Mouse (Mus musculus): ENCODE data around the gene Por. TPM values are rescaled to one million over a fixed set of nuclear protein-coding genes. Genes with fewer than 3 reads are reported as not detected.

The Por gene
- polyA plus RNA-seq, 1 experiment from 2014 or later = 66.8 TPM

DNA sequence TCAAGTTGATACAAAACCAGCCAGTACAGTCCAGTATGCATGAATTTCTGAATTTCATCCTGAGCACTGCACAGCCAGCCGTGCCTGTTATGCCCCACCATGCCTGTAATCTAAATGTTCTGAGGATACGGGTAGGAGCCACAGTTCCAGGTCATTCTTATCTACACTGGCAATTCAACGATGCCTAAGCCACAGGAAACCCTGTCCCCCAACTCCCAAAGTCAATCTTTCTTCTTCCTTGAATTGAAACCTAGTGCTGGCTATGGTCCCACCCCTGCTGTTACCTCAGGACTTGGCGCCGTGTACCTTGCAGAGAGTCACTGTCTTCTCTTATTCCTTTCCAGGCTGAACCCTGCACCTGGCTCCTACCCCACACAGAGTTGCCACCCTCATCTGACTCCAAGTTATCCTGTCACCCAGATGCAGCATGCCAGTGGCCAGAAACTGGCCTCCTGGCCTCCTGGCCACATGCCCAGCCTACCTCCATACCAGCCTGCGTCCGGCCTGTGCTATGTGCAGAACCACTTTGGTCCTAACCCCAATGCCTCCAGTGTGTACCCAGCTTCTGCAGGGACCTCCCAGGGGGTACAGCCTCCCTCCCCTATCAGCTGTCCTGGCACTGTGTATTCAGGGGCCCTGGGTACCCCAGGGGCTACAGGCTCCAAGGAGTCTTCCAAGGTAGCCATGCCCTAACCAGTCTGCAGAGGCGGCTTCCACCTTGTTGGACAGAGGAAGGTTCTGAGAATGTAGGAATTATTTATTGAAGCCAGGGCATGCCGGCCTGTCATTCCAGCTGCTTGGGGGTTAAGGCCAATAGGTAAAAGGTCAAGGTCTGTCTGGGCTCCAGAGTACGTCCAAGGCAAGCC, 26.9 kb upstream of the Por start:
- Histone ChIP-seq H3K27ac (no peak overlapping the region), H3K36me3 (peaks cover 45% of the 10 kb centered on the region), H3K4me3 (no peak overlapping the region), H3K9me3 (no peaks in the 10 kb centered on the region), H3K4me1 (peaks cover 2% of the 10 kb centered on the region; the same call in 1 of the 2 replicates), H3K27me3 (ENCODE audit: insufficient read depth, poor library complexity, severe bottlenecking) (no peaks in the 10 kb centered on the region)
- DNase-seq (ENCODE audit: low spot score) = no peak
- 81% methylated on average over 10 of the region's 10 CpGs for WGBS

DNA sequence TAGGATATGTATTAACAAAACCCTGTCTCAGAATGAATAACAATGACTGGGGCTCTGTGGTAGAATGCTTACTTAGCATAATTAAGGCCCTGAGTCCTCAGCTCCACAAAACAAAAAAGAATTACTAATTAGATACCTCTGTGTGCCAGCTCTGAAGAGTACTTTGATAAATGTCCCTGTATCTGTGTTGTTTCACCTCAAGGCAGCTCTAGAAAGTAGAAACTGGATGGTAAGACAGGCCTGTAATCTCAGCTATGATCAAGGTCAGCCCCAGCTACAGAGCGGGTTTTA, 26.3 kb upstream of the Por start:
- H3K4me1 ChIP-seq = peaks cover 2% of the 10 kb centered on the region; the same call in 1 of the 2 replicates
- H3K27ac ChIP-seq = no peak overlapping the region
- no peak overlapping the region for H3K4me3 ChIP-seq
- no peaks in the 10 kb centered on the region for H3K27me3 ChIP-seq (ENCODE audit: insufficient read depth, poor library complexity, severe bottlenecking)
- peaks cover 39% of the 10 kb centered on the region for H3K36me3 ChIP-seq
- 93% methylated on average over 1 of the region's 1 CpGs for WGBS
- no peaks in the 10 kb centered on the region for H3K9me3 ChIP-seq
- no peak for DNase-seq (ENCODE audit: low spot score)

DNA sequence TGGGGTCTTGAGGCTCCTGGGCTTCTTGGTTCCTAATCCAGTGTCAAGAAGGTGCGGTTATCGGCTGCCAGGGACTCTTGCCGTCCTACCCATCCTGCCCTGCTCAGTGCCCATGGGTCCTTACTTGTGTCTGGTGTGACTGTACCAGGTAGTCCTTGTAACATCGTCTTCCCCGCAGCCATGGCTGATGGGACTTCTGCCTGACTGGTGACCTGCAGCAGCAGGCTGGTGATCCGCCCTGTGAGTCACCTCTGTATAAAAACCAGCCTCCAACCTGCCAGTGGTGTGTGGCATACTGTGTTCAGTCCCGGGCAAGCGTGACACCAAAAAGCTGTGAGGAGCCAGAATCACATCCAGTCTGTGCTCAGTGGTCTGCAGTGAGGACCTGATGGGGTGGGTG, 26.0 kb upstream of the Por start:
- Histone ChIP-seq H3K27me3 (ENCODE audit: insufficient read depth, poor library complexity, severe bottlenecking) (no peaks in the 10 kb centered on the region), H3K27ac (no peak overlapping the region), H3K9me3 (no peaks in the 10 kb centered on the region), H3K4me1 (peaks cover 2% of the 10 kb centered on the region; the same call in 1 of the 2 replicates), H3K36me3 (peaks cover 35% of the 10 kb centered on the region), H3K4me3 (no peak overlapping the region)
- WGBS = 91% methylated on average over 8 of the region's 8 CpGs
- DNase-seq (ENCODE audit: low spot score) = no peak

DNA sequence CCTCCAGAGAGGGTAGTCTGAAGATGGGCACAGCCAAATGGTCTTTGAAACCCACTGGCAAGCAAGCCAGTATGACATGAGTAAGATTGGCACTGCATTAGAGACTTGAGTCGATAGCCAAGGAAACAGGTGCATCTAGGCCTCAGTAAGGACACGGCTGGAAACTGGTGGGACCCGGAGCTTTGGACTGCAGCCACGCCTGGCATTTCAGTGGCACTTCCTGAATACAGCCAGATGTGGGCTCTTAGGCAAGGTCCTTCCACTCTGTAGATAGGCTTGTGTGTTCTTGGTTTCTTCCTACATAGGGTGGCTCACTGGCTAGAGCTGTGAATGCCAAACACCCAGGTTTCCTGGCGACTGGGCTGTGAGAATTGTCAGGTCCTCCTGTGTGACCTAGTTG, 24.5 kb upstream of the Por start:
- Histone ChIP-seq H3K4me3 (no peak overlapping the region), H3K36me3 (peaks cover 21% of the 10 kb centered on the region), H3K4me1 (0 out of 2 replicates have a peak, but pooled peaks cover 2% of the 10 kb centered on the region), H3K27me3 (ENCODE audit: insufficient read depth, poor library complexity, severe bottlenecking) (no peaks in the 10 kb centered on the region), H3K9me3 (no peaks in the 10 kb centered on the region), H3K27ac (no peak overlapping the region)
- 86% methylated on average over 5 of the region's 5 CpGs for WGBS
- no peak for DNase-seq (ENCODE audit: low spot score)

DNA sequence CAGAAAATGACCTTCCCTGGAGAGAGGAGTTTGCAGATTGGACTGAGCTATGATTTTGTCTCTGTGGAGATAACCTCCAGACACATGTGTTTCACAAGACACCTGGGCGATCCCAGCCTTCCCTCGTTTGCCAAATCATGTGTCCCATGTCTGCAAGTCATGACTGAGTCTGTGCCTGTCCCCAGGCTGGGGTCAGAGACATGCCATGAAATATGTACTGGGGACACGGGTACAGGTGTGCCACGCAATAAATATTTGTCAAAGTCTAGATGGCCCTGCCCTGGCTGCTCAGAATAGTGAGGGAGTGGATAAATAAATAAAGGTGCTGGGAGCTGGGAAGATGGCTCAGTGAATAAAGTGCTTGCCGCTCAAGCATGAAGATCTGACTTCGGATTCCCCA, 23.8 kb upstream of the Por start:
- Histone ChIP-seq H3K36me3 (peaks cover 14% of the 10 kb centered on the region), H3K27ac (no peak overlapping the region), H3K4me3 (no peak overlapping the region), H3K4me1 (0 out of 2 replicates have a peak, but pooled peaks cover 2% of the 10 kb centered on the region), H3K27me3 (ENCODE audit: insufficient read depth, poor library complexity, severe bottlenecking) (no peaks in the 10 kb centered on the region), H3K9me3 (no peaks in the 10 kb centered on the region)
- DNase-seq (ENCODE audit: low spot score) = no peak
- WGBS = 87% methylated on average over 6 of the region's 6 CpGs

DNA sequence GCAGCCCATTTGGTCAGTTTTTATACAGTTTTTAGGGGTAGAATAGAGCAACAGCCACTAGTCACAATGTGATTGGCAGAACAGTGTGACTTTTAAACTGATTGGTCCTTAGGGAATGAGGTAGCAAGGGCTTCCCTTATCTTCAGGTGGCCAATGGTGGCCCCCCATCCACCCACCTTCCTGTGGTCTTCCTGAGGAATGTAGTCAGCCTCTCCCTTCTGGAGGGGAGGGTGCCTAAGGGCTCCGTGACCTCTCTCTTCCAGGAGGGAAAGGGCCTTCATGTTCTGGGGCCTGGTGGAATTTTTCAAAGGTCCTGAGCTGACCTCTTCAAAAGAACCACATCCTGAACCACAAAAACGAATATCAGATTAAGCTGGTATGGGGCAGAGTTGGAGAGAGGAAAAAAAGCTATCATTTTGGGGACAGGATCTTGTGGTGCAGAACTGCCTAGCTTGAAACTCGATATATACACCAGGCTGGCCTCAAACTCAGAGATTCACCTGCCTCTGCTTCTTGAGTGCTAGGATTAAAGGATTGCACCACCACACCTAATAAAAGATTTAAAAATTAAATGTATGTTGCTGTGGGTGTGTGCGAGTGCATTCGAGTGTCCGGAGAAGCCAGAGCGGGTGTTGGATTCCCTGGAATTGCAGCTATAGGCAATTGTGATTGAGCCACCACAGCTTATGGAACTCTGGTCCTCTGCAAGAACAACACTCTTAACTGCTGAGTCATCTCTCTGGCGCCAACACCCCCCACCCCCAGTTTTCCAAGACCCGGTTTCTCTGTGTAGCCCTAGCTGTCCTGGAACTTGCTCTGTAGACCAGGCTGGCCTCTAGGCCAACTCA, 21.1 kb upstream of the Por start:
- Histone ChIP-seq H3K27ac (no peak overlapping the region), H3K4me3 (no peak overlapping the region), H3K27me3 (ENCODE audit: insufficient read depth, poor library complexity, severe bottlenecking) (no peaks in the 10 kb centered on the region), H3K9me3 (no peaks in the 10 kb centered on the region), H3K4me1 (peaks cover 7% of the 10 kb centered on the region; the same call in 1 of the 2 replicates), H3K36me3 (peaks cover 4% of the 10 kb centered on the region)
- 78% methylated on average over 9 of the region's 9 CpGs for WGBS
- no peak for DNase-seq (ENCODE audit: low spot score)

DNA sequence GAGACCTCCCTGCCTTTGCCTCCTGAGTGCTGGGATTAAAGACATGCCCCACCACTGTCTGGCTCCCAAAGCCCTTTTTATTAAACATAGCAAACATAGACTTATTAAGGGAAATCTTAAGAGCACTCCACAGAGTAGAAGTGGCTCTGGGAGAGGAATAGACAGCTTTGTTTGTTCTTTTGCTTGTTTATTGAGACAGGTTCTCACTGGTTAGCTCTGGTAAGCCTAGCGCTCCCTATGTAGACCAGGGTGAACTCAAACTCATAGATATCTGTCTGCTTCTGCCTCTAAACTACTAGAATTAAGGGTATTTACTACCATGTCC, 20.6 kb upstream of the Por start:
- H3K27ac ChIP-seq = no peak overlapping the region
- peaks cover 7% of the 10 kb centered on the region; the same call in 1 of the 2 replicates for H3K4me1 ChIP-seq
- H3K27me3 ChIP-seq (ENCODE audit: insufficient read depth, poor library complexity, severe bottlenecking) = no peaks in the 10 kb centered on the region
- 89% methylated on average over 1 of the region's 1 CpGs for WGBS
- no peaks in the 10 kb centered on the region for H3K36me3 ChIP-seq
- no peaks in the 10 kb centered on the region for H3K9me3 ChIP-seq
- no peak overlapping the region for H3K4me3 ChIP-seq
- DNase-seq (ENCODE audit: low spot score) = no peak

DNA sequence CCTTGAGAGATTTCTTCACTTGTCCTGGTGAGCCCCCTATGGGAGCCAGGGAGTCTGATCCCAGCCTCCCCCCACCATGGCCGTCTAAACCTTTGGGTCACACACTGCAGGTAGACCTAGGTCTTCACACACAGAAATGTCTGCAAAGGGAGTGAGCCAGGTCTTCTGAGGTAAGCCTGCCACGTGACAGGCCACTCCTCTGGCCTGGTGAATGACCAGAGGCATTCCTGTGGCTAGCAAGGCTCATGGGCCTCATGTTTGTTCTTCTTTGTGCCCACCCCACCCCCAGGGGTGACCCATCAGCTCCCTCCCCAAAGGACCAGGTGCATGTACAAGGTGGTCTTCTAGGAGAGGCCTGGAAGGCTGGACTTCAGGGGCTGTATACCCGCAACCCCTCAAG, 18.3 kb upstream of the Por start:
- WGBS = 69% methylated on average over 3 of the region's 3 CpGs
- Histone ChIP-seq H3K27me3 (ENCODE audit: insufficient read depth, poor library complexity, severe bottlenecking) (no peaks in the 10 kb centered on the region), H3K4me1 (peaks cover 7% of the 10 kb centered on the region; the same call in 1 of the 2 replicates), H3K9me3 (no peaks in the 10 kb centered on the region), H3K36me3 (no peaks in the 10 kb centered on the region), H3K27ac (no peak overlapping the region; the same call in 1 of the 2 replicates), H3K4me3 (no peak overlapping the region)
- DNase-seq (ENCODE audit: low spot score) = no peak

DNA sequence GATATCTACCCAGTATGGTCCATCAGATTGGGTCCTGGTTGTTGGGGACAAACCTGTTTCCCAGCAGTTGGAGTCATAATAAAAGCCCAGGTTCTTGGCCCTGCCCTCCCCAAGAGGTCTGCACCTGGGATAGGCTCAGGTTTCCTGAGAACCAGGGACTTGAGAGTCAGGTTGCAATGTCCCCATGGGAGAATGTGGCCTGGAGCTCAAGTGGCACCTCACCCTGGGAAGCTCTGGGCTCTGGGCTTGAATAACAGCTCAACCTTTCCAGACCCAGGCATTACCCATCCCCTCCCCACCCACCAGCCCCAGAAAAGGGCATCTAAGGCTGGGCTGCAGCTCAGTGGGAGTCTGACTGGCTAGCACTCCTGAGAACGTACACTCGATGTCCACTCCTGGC, 16.6 kb upstream of the Por start:
- Histone ChIP-seq H3K4me1 (peaks cover 9% of the 10 kb centered on the region), H3K36me3 (no peaks in the 10 kb centered on the region), H3K27me3 (ENCODE audit: insufficient read depth, poor library complexity, severe bottlenecking) (0 out of 2 replicates have a peak, but pooled peaks cover 6% of the 10 kb centered on the region), H3K9me3 (no peaks in the 10 kb centered on the region), H3K4me3 (no peak overlapping the region), H3K27ac (no peak overlapping the region)
- 62% methylated on average over 2 of the region's 2 CpGs for WGBS
- no peak for DNase-seq (ENCODE audit: low spot score)

DNA sequence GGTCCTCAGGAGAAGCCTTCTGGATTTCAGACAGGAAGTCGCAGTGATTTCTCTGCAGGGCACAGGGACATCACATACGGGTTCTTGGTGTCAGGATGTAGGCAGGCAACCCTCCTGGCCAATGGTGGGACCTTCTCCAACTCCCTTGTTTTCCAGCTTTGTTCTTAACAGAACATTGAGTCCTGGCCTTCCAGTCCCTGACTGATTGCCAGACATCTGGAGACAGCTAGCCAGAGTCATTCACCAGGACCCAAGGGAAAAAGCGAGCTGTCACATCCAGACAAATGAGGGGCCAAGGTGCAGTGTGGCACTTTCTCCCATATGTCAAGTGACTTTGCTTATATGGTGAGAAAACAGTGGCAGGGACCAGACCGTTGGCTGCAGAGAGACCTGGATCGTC, 13.8 kb upstream of the Por start:
- no peaks in the 10 kb centered on the region for H3K9me3 ChIP-seq
- no peak for DNase-seq (ENCODE audit: low spot score)
- H3K27ac ChIP-seq = no peak overlapping the region
- H3K4me1 ChIP-seq = peaks cover 17% of the 10 kb centered on the region
- H3K27me3 ChIP-seq (ENCODE audit: insufficient read depth, poor library complexity, severe bottlenecking) = 0 out of 2 replicates have a peak, but pooled peaks cover 6% of the 10 kb centered on the region
- H3K4me3 ChIP-seq = no peak overlapping the region
- WGBS = 75% methylated on average over 5 of the region's 5 CpGs
- no peaks in the 10 kb centered on the region for H3K36me3 ChIP-seq

DNA sequence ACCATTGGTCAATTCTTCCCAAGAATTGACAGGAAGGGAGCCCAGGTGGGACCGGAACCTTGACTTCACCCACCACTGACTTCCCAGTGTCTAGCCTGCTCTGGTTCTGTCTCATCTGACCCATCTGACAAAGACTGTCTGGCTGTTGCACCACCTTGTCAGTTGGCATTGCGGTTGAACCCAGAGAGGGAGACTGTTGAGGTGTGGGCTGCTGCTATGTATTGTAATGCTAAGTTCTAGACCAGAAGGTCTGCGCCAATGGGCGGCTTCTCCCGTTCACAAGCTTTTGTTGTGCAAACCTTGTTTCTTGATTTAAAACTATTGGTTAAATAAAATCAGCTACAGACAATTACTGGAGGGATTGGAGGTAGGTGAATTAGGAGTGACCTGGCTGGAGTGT, 12.7 kb upstream of the Por start:
- Histone ChIP-seq H3K9me3 (no peaks in the 10 kb centered on the region), H3K36me3 (no peaks in the 10 kb centered on the region), H3K27ac (no peak overlapping the region), H3K4me1 (peaks cover 11% of the 10 kb centered on the region), H3K27me3 (ENCODE audit: insufficient read depth, poor library complexity, severe bottlenecking) (0 out of 2 replicates have a peak, but pooled peaks cover 6% of the 10 kb centered on the region), H3K4me3 (no peak overlapping the region)
- no peak for DNase-seq (ENCODE audit: low spot score)
- 81% methylated on average over 5 of the region's 5 CpGs for WGBS

DNA sequence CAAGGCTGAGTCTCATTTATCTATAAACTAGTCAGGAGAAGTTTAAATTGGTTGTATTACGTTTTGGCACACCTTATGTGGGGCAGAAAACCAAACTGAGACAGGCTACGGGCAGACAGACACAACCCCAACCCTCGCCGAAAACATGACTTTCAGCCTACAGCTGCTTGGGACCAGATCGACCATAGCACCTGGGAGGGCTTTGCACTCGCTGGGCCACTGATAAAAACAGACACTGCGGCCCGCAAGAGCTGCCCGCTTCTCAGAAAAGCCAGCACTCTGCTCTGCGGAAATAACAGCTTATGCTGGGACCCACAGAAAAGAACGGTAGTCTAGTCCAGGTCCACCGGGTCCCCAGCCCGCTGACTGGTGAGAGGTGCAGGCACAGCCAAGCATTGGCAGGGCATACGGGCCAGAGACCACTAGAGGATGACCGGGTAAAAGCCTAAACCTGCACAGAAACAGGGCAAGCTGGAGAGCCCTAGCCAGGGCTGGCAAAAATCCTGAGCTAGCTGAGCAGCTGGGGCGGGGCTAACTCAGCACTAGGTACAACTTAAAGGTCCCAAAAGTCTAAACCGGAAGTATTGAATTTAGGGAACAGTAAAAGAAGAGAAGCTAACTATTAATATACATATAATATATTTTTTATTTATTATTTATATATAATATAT, 12.0 kb upstream of the Por start:
- 39% methylated on average over 17 of the region's 17 CpGs for WGBS
- Histone ChIP-seq H3K27me3 (ENCODE audit: insufficient read depth, poor library complexity, severe bottlenecking) (0 out of 2 replicates have a peak, but pooled peaks cover 6% of the 10 kb centered on the region), H3K27ac (no peak overlapping the region), H3K36me3 (no peaks in the 10 kb centered on the region), H3K9me3 (no peaks in the 10 kb centered on the region), H3K4me3 (peak overlapping the region; percentile 37; the same call in 1 of the 2 replicates), H3K4me1 (peaks cover 11% of the 10 kb centered on the region)
- DNase-seq (ENCODE audit: low spot score) = no peak

DNA sequence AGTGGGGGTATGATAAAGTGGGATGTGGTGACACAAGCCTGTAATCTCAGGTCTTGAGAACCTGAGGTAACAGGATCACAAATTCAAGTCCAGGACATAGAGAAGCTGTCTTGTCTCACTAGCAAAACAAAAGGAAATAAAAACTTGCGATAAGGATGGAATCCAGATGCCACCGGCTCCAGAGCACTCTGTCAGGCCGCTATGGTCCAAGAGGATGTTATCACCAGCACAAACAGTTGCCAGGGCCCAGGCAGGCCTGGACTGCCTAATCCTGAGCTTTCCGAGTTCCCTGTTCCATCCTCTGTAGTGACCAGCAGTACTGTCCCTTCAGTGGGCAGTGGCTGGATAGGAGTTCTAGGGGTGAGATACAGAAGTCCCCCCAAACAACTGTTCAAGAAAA, 9.9 kb upstream of the Por start:
- no peak for DNase-seq (ENCODE audit: low spot score)
- Histone ChIP-seq H3K4me1 (peaks cover 11% of the 10 kb centered on the region), H3K27ac (no peak overlapping the region), H3K9me3 (no peaks in the 10 kb centered on the region), H3K36me3 (no peaks in the 10 kb centered on the region), H3K4me3 (no peak overlapping the region), H3K27me3 (ENCODE audit: insufficient read depth, poor library complexity, severe bottlenecking) (0 out of 2 replicates have a peak, but pooled peaks cover 6% of the 10 kb centered on the region)
- 20% methylated on average over 4 of the region's 4 CpGs for WGBS
